Mouse (Mus musculus) lung, embryonic 14.5 days (tissue): Measurements from ENCODE around the gene Hbb-y. TPM values are rescaled to one million over a fixed set of nuclear protein-coding genes. Genes with fewer than 3 reads are reported as not detected.

Source experiments
- ATAC-seq: fragments of 200-750 bp; cut with Nextera tagmentation; 2 replicates; pipeline ENCODE4 v1.8.0; 2017; ENCODE audit warnings: mild to moderate bottlenecking, moderate TSS enrichment, moderate library complexity; ENCODE audit not compliant: insufficient read depth
- DNase-seq: peaks from one replicate; pipeline ENCODE4 v3.0.0-alpha.2; 2015
- H3K27ac ChIP-seq: fragments of 300-500 bp; sonication (generic); 2 replicates; pipeline ENCODE4 v1.5.1; 2014; ENCODE audit warnings: low read depth, mild to moderate bottlenecking, moderate library complexity
- H3K27me3 ChIP-seq: fragments of 300-500 bp; sonication (generic); 2 replicates; pipeline ENCODE4 v1.6.1; 2014; ENCODE audit warnings: low read length, control low read depth; ENCODE audit not compliant: insufficient read depth
- H3K36me3 ChIP-seq: fragments of 300-500 bp; sonication (generic); 2 replicates; pipeline ENCODE4 v1.6.1; 2014; ENCODE audit warnings: control low read depth; ENCODE audit not compliant: insufficient read depth
- H3K4me1 ChIP-seq: fragments of 300-500 bp; sonication (generic); 2 replicates; pipeline ENCODE4 v1.6.1; 2014; ENCODE audit warnings: antibody characterized with exemption, control low read depth; ENCODE audit not compliant: insufficient read depth
- H3K4me2 ChIP-seq: fragments of 300-500 bp; sonication (generic); 2 replicates; pipeline ENCODE4 v1.6.1; 2014; ENCODE audit warnings: mild to moderate bottlenecking
- H3K4me3 ChIP-seq: fragments of 300-500 bp; sonication (generic); 2 replicates; pipeline ENCODE4 v1.5.1; 2014; ENCODE audit warnings: low read depth, low read length
- H3K9ac ChIP-seq: fragments of 300-500 bp; sonication (generic); 2 replicates; pipeline ENCODE4 v1.6.1; 2014
- H3K9me3 ChIP-seq: fragments of 300-500 bp; sonication (generic); 2 replicates; pipeline ENCODE4 v1.6.1; 2016; ENCODE audit warnings: low read depth, low read length, control low read depth
- CTCF ChIP-seq: IDR thresholded peaks from 2 replicates; pipeline ENCODE4 v1.5.1; 2016; ENCODE audit warnings: antibody characterized with exemption, low read depth
- WGBS: fragments of 180-500 bp; shearing (Covaris S2); extraction: QIAGEN DNeasy Blood & Tissue Kit; methylation state at CpG from one replicate; pipeline ENCODE4 v1.1.7; 2014; 5-methylcytosine and 5-hydroxymethylcytosine counted together
- polyA plus RNA-seq: library from polyadenylated mRNA; unstranded; fragments of >200 nt; fragmentation: Nextera tagmentation; extraction: Ambion mirVana; gene quantifications from 2 replicates; pipeline ENCODE4 v1.2.1, GENCODE M21; 2014

The Hbb-y gene
- 1,485 and 1,968 TPM in 2 replicates for polyA plus RNA-seq

DNA sequence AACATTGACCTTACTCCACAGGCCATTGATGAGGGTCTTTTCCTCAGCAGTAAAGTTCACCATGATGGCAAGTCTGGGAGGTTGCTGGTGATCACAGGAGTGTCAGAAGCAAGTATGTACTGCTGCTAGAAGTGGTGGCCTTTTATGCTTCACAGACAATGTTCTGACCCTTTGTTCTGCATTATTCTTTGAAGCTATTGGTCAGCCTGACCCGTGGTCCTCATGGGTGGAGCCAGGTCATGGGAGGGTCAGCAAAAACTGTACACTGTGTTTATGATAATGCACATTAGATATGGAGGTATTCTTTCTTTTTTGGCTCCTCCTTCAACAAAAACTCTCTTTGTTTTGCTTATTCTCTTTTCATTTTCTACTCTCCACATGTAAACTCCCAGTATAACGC is at the start of gene Hbb-y:
Hbb-y (minus strand) TSS at position 127 of the 400 bp plus-strand sequence.
- ATAC-seq, result no peak
- no peak within 1 kb of the TSS for H3K9ac ChIP-seq
- TF ChIP-seq CTCF, result no peak
- no peaks in the 10 kb centered on the region for H3K4me1 ChIP-seq
- no peak within 1 kb of the TSS for H3K27ac ChIP-seq
- no peak within 1 kb of the TSS for H3K4me2 ChIP-seq
- no peaks in the 10 kb centered on the region for H3K27me3 ChIP-seq
- no peak within 1 kb of the TSS for H3K4me3 ChIP-seq
- no peak for DNase-seq
- WGBS, result 62% methylated on average over 2 of the region's 2 CpGs
- no peaks in the 10 kb centered on the region for H3K36me3 ChIP-seq
- H3K9me3 ChIP-seq, result no peaks in the 10 kb centered on the region

DNA sequence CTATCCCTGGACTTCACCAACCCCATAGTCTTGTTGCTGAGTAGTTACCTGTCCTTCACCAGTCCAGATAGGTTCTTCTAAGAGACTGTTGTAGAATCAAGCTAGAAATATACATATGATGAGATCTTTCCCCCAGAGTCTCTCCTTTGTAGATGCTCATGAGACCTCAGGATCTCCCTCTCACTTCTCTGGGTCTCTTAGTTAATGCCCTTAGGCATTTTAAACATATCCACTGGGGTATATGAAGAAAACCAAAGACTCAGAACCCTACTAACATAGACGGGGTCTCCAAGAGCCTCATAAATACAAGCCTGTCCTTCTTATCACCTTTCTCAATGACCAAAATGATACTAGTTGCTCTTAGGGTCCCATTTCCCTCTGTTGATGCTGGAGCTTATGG is 41.4 kb upstream of the Hbb-y start, which contains the start of gene Olfr64:
Olfr64 (minus strand) TSS at position 101 of the 400 bp plus-strand sequence.
- 66% methylated on average over 1 of the region's 1 CpGs for WGBS
- Histone ChIP-seq H3K9ac (no peak within 1 kb of the TSS), H3K36me3 (no peaks in the 10 kb centered on the region), H3K27me3 (no peaks in the 10 kb centered on the region), H3K27ac (no peak within 1 kb of the TSS), H3K4me1 (no peaks in the 10 kb centered on the region), H3K4me3 (no peak within 1 kb of the TSS), H3K9me3 (no peaks in the 10 kb centered on the region), H3K4me2 (no peak within 1 kb of the TSS)
- ATAC-seq (no peak), DNase-seq (no peak)
- TF ChIP-seq CTCF, result no peak

DNA sequence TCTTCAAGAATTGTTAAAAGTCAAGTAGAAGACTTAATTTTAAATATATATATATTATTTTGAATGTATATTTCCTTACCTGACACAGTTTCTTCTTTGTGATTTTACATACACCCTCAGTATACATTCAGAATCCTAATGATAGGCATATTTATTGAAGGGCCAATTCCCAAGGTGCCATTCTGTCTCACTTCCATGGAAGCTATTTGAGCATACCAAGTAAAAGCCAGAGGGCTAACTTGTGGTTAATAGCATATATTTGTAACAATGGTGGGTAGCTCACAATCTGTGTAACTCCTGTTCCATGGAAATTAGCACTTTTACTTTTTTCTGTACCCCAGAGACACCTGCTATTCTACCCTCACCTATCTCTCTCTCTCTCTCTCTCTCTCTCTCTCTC is 33.1 kb upstream of the Hbb-y start, which contains the start of gene Olfr66:
Olfr66 (minus strand) TSS at position 101 of the 400 bp plus-strand sequence.
- H3K4me3 ChIP-seq, result no peak within 1 kb of the TSS
- H3K4me2 ChIP-seq, result no peak within 1 kb of the TSS
- DNase-seq, result no peak
- no peak for ATAC-seq
- no peaks in the 10 kb centered on the region for H3K4me1 ChIP-seq
- H3K9ac ChIP-seq, result no peak within 1 kb of the TSS
- no peaks in the 10 kb centered on the region for H3K27me3 ChIP-seq
- TF ChIP-seq CTCF, result no peak
- no peaks in the 10 kb centered on the region for H3K9me3 ChIP-seq
- H3K36me3 ChIP-seq, result no peaks in the 10 kb centered on the region
- H3K27ac ChIP-seq, result no peak within 1 kb of the TSS

DNA sequence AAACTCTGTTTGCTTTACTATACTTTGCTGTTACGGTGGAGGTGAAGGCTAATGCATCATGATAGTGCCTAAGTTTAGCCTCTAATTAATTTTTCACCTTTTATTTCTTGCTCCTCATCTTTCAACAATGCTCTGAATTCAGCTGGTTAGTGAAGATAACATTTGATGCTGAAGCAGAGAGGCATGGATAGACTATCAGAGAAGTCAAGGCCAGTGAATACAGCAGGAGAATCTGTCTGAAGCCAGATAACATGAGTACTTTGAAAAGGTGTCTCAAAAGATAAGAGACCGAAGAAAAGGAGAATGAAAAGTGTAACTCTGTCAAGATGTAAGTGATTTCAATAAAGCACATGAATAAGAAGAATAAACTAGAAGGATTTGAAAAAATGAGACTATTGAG is 24.1 kb upstream of the Hbb-y start:
- H3K9me3 ChIP-seq, result no peaks in the 10 kb centered on the region
- no peak overlapping the region for H3K4me3 ChIP-seq
- no peak overlapping the region for H3K9ac ChIP-seq
- TF ChIP-seq CTCF, result no peak
- no peaks in the 10 kb centered on the region for H3K36me3 ChIP-seq
- no peaks in the 10 kb centered on the region for H3K27me3 ChIP-seq
- no peaks in the 10 kb centered on the region for H3K4me1 ChIP-seq
- 68% methylated on average over 2 of the region's 2 CpGs for WGBS
- DNase-seq, result no peak
- no peak overlapping the region for H3K27ac ChIP-seq
- no peak for ATAC-seq
- H3K4me2 ChIP-seq, result no peak overlapping the region

DNA sequence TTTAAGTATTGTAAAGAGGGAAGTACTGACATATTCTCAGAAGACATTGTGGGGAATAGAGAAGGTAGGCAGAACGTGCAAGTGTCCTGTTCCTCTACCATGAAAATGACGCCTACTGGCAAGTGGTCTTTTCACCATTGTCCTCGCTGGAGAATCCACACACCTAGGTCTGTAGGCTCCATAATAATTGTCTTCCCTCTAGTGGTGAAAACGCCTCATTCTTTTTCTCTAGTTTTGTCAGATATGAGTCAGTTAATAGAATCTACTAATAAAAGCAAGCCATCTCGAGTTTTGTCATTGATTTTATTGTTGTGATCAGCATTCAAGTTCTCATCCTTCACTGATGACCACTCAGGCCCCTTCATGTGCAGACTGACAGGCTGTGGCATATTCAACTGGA is 21.4 kb upstream of the Hbb-y start:
- Histone ChIP-seq H3K27ac (no peak overlapping the region), H3K4me3 (no peak overlapping the region), H3K4me1 (no peaks in the 10 kb centered on the region), H3K4me2 (no peak overlapping the region), H3K27me3 (no peaks in the 10 kb centered on the region), H3K9me3 (no peaks in the 10 kb centered on the region), H3K9ac (no peak overlapping the region), H3K36me3 (no peaks in the 10 kb centered on the region)
- WGBS, result 43% methylated on average over 5 of the region's 5 CpGs
- TF ChIP-seq CTCF, result peak; percentile 6; the same call in 1 of the 2 replicates
- DNase-seq (peak; percentile 2), ATAC-seq (no peak)

DNA sequence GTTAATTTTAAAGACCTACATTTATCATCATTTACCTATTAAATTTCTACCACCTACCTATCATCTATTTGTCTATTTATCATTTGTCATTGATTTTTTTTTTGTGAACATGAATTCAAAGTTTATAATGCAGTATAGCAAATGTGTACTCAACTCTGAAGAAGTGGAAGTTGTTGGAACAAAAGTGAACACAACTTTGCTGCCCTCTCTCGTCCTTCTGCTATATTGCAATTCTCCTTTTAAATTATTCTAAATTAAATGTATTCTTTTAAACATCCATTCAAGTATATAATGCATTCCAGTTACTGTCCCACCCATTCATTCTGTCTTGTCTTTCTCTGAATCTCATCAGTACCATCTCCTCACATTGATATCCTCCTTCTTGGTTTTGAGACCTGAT is 20.0 kb upstream of the Hbb-y start:
- H3K36me3 ChIP-seq, result no peaks in the 10 kb centered on the region
- H3K9ac ChIP-seq, result no peak overlapping the region
- no peak overlapping the region for H3K27ac ChIP-seq
- DNase-seq (peak; percentile 60), ATAC-seq (no peak)
- H3K4me1 ChIP-seq, result no peaks in the 10 kb centered on the region
- no peak overlapping the region for H3K4me2 ChIP-seq
- no peaks in the 10 kb centered on the region for H3K9me3 ChIP-seq
- 0% methylated on average over 1 of the region's 1 CpGs for WGBS
- no peaks in the 10 kb centered on the region for H3K27me3 ChIP-seq
- peak; percentile 41 for TF ChIP-seq CTCF
- H3K4me3 ChIP-seq, result no peak overlapping the region

DNA sequence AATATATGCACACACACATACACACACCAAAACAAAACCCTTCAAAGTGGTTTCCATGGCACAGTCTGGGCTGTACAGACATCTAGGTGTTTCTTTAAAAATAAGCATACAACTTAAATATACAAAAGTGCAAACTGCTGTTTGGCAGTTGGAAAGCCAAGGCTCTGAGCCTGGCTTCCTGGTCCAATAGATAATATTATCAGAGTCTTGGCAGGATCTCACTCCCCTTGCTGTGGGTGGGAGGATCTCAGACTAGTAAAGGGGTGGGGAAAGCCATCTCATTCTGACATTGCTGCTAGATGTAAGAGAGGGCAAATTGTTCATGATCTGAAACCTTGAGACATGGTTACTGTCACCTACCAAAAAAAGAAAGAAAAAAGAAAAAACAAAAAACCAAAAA is 17.7 kb upstream of the Hbb-y start:
- ATAC-seq, result peak; percentile 63; the same call in 1 of the 2 replicates
- no peak overlapping the region for H3K9ac ChIP-seq
- no peak for DNase-seq

DNA sequence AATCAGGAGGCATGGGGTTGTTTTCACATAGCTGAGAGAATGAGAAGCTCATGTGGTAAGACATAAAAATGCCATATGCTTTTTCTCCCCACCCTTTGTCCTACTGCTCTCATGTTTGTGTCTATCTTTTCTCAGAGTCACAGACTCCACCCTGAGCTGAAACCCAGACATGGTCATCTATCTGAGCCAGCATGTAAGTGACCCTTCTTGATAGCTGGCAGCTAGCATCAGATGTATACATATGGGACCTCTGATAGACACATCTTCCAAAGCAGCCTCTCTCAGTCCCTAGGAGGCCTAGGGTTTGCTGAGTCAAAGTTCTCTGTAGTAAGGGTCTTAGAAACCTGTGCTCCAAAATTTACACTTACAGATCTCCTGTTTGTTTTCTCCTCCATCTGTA is 12.7 kb upstream of the Hbb-y start:
- Histone ChIP-seq H3K36me3 (no peaks in the 10 kb centered on the region), H3K27ac (no peak overlapping the region; the same call in 1 of the 2 replicates), H3K27me3 (no peaks in the 10 kb centered on the region), H3K4me1 (no peaks in the 10 kb centered on the region), H3K9ac (no peak overlapping the region), H3K4me3 (no peak overlapping the region), H3K4me2 (no peak overlapping the region), H3K9me3 (no peaks in the 10 kb centered on the region)
- DNase-seq (no peak), ATAC-seq (peak; percentile 47; the same call in 1 of the 2 replicates)
- no peak for TF ChIP-seq CTCF

More for the DNA sequence above, 17.7 kb upstream of the Hbb-y start:
- Histone ChIP-seq H3K36me3 (no peaks in the 10 kb centered on the region), H3K9me3 (no peaks in the 10 kb centered on the region), H3K27ac (peak overlapping the region; percentile 36; the same call in 1 of the 2 replicates), H3K4me2 (no peak overlapping the region), H3K4me1 (no peaks in the 10 kb centered on the region), H3K4me3 (no peak overlapping the region), H3K27me3 (no peaks in the 10 kb centered on the region)
- no peak for TF ChIP-seq CTCF
